Mouse (Mus musculus) lung, adult 2 months (tissue): ENCODE measurements at regions not wholly inside any gene's neighbourhood (a gene's known extent, or its start where the extent isn't known, plus 50 kb on each side); places are given as distances from the start of the nearest gene placed in this dataset.
"Not testable (repeated sequence)": the region's sequence is repeated elsewhere in the genome, so short reads cannot be mapped to it uniquely, and the experiment has no call there.

Source experiments
- DNase-seq: peaks from one replicate; pipeline ENCODE4 v3.0.0; 2022
- H3K4me1 ChIP-seq: fragments of 200-500 bp; 2 replicates; pipeline ENCODE4 v1.6.1; 2011; ENCODE audit warnings: low read length; ENCODE audit not compliant: control insufficient read depth, insufficient read depth
- H3K4me3 ChIP-seq: fragments of 200-500 bp; replicated peaks from 2 replicates; pipeline ENCODE3; 2011; ENCODE audit warnings: low read depth, mild to moderate bottlenecking, control low read depth, low read length; ENCODE audit errors: extremely low read depth
- CTCF ChIP-seq: fragments of 200-500 bp; IDR thresholded peaks from 2 replicates; pipeline ENCODE4 v1.5.1; 2011; ENCODE audit warnings: mild to moderate bottlenecking, low read length, control low read depth; ENCODE audit not compliant: insufficient read depth
- POLR2A ChIP-seq: fragments of 200-500 bp; IDR thresholded peaks from 2 replicates; pipeline ENCODE4 v1.6.1; 2011; ENCODE audit warnings: low read depth, mild to moderate bottlenecking, control low read depth, low read length, borderline replicate concordance; ENCODE audit errors: extremely low read depth
- WGBS: fragments of 180-500 bp; shearing (Covaris S2); methylation state at CpG from one replicate; pipeline ENCODE4 v1.1.7; 2018; 5-methylcytosine and 5-hydroxymethylcytosine counted together

GRCm38 (mm10) chr9:33546126-33546737, 910.2 kb downstream of the Ets1 start:
- no peak for DNase-seq
- 41% methylated on average over 4 of the region's 4 CpGs for WGBS
- TF ChIP-seq POLR2A (no peak), CTCF (no peak)
- H3K4me3 ChIP-seq = no peak overlapping the region
- no peaks in the 10 kb centered on the region for H3K4me1 ChIP-seq

DNA sequence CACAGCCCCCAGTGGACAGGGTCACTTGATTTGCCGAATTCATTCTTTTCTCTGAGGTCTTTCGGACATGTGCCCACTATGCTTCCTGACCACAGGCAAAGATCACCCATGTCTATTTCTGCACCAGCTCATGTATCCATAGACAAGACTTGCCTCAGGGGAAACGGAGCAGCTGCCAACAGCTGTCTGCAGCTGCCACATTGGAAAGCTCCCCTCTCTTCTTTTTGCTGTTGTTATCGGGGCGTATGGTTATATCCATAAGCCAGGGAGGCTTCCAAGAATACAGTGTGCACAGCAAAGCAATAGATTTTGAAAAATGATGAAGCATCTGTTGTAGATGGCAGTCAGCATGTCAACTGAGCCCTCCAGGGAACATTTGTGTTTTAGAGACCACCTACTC, 913.4 kb downstream of the Ets1 start:
- 74% methylated on average over 5 of the region's 5 CpGs for whole genome bisulfite sequencing
- no peak for DNase-seq

DNA sequence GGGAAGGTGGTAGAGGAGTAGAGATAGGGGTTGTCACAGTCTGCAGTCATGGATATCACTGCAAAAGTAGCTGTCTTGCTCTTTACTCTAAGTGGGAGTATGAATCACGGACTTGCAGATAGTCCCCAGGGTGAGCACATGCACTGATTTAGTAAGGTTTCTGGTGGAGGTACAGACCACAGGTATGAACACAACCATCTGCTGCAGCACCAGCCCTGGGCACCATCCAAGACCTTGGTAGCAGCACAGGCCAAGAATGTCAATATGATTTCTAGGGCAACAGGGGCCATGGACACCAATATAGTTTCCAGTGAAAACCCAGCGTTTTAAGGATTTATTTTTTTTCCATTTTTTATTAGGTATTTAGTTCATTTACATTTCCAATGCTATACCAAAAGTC, 913.7 kb upstream of the Kirrel3 start:
- no peaks in the 10 kb centered on the region for H3K4me1 ChIP-seq
- TF ChIP-seq POLR2A (no peak), CTCF (no peak)
- DNase-seq = no peak
- H3K4me3 ChIP-seq = no peak overlapping the region
- 81% methylated on average over 2 of the region's 2 CpGs for WGBS

More for the DNA sequence above, 913.4 kb downstream of the Ets1 start:
- TF ChIP-seq POLR2A = no peak
- Histone ChIP-seq H3K4me1 (no peaks in the 10 kb centered on the region), H3K4me3 (no peak overlapping the region)

DNA sequence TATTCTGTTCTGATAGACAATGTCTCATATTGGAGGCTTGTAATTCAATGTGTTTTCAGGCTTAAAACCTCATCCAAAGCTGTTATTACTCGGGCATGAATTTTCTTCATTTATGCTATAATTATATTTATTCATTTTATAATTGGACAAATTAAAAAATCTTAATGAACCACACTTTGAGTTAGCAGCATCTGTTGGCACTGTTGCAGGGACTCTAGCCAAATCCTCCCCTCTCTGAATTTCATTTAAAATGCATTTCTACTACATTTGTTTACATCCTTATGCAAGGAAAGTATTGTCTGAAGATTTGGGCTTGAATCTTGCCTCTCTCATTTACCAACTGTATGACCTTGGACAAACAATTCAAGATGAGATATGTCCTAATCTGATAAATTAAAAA, 874.2 kb upstream of the Kirrel3 start:
- WGBS = 62% methylated on average over 1 of the region's 1 CpGs
- TF ChIP-seq POLR2A (no peak), CTCF (no peak)
- Histone ChIP-seq H3K4me3 (no peak overlapping the region), H3K4me1 (no peaks in the 10 kb centered on the region)
- DNase-seq = no peak

GRCm38 (mm10) chr9:33624378-33624777, 861.3 kb upstream of the Kirrel3 start:
- TF ChIP-seq POLR2A (no peak), CTCF (no peak)
- no peaks in the 10 kb centered on the region for H3K4me1 ChIP-seq
- WGBS = 84% methylated on average over 1 of the region's 1 CpGs
- no peak overlapping the region for H3K4me3 ChIP-seq
- no peak for DNase-seq

DNA sequence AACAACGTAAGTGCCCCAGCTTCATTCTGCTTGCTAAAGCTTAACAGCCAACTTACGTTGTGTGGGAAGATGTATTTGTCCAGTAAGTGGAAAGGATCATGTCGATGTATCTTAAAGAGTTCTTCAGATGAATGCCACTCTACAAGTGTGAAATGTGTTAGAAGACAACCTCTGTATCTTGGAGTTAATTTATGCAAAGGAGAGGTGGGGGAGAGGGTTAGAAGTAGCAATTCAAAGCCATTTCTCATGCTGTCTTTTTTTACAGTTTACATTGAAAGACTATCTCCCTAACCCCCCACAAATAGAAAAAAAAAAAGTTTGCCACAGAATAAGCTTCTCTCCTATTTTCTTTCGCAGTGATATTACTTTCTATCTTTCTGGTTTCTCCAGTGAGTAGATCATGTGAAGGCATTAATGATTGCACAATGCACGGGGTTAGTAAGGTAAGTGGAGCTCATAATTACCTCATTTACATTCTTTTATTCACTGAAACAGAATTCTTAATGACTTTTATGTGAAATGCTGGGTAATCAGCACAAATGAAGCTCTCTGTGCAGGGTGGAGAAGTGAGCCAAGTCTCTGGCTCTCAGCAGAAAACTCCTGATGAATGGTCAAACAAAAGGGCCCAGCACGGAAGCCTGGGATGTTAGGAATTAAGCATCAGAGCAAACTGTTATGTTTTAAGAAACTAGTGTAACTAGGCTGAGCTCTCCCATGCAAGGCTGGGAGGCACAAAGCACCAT, 855.8 kb upstream of the Kirrel3 start:
- WGBS = 71% methylated on average over 6 of the region's 6 CpGs
- no peak for DNase-seq
- no peak overlapping the region for H3K4me3 ChIP-seq
- TF ChIP-seq POLR2A (no peak), CTCF (no peak)
- no peaks in the 10 kb centered on the region for H3K4me1 ChIP-seq

GRCm38 (mm10) chr9:33662978-33663377, 822.7 kb upstream of the Kirrel3 start:
- no peak overlapping the region for H3K4me3 ChIP-seq
- no peak for DNase-seq
- whole genome bisulfite sequencing = 87% methylated on average over 5 of the region's 5 CpGs
- H3K4me1 ChIP-seq = no peaks in the 10 kb centered on the region
- TF ChIP-seq POLR2A (no peak), CTCF (no peak)

DNA sequence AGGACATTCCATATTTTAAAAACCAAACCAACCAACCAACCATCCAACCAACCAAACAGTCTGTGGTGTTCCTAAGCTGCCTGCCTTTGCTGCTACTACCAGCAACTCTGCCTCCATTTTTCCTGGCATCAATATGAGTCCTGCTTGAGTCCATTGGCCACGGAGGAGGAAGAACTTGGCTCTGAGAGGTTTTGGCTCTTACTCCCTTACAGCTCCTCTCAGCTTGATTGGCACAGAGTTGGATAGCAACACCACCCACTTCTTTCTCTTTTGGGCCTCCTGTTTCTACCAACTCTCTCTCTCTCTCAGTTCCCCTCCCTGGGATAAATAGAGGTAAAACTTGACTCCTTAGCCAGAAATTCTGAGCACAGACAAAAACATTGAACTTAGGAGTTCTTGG, 804.6 kb upstream of the Kirrel3 start:
- WGBS = 35% methylated on average over 1 of the region's 1 CpGs
- TF ChIP-seq CTCF (no peak), POLR2A (no peak)
- no peak overlapping the region for H3K4me3 ChIP-seq
- no peak for DNase-seq
- H3K4me1 ChIP-seq = no peaks in the 10 kb centered on the region

- no peak for DNase-seq
- H3K4me3 ChIP-seq = no peak overlapping the region
- H3K4me1 ChIP-seq = no peaks in the 10 kb centered on the region
- TF ChIP-seq POLR2A (no peak), CTCF (no peak)
- WGBS = 72% methylated on average over 4 of the region's 4 CpGs
These were observed 794.0 kb upstream of the Kirrel3 start for GRCm38 (mm10) chr9:33691731-33692130.

GRCm38 (mm10) chr9:33717614-33718013, 768.1 kb upstream of the Kirrel3 start:
- Histone ChIP-seq H3K4me1 (no peaks in the 10 kb centered on the region), H3K4me3 (no peak overlapping the region)
- TF ChIP-seq POLR2A (no peak), CTCF (no peak)
- WGBS = 90% methylated on average over 2 of the region's 2 CpGs
- no peak for DNase-seq

- WGBS = 79% methylated on average over 1 of the region's 1 CpGs
- Histone ChIP-seq H3K4me3 (no peak overlapping the region), H3K4me1 (no peaks in the 10 kb centered on the region)
- DNase-seq = no peak
- no peak for TF ChIP-seq POLR2A
- TF ChIP-seq CTCF = no peak
These were observed 760.9 kb upstream of the Kirrel3 start for GRCm38 (mm10) chr9:33724811-33725210.

GRCm38 (mm10) chr9:33728058-33728457, 757.6 kb upstream of the Kirrel3 start:
- DNase-seq, H3K4me1 ChIP-seq, H3K4me3 ChIP-seq: not testable (repeated sequence)
- 81% methylated on average over 16 of the region's 37 CpGs for WGBS
